Mouse (Mus musculus): ENCODE data around the gene Morn5. TPM values are rescaled to one million over a fixed set of nuclear protein-coding genes. Genes with fewer than 3 reads are reported as not detected.

The Morn5 gene
- total and polyA plus RNA-seq, 2 experiments from 2014 or later = not detected

DNA sequence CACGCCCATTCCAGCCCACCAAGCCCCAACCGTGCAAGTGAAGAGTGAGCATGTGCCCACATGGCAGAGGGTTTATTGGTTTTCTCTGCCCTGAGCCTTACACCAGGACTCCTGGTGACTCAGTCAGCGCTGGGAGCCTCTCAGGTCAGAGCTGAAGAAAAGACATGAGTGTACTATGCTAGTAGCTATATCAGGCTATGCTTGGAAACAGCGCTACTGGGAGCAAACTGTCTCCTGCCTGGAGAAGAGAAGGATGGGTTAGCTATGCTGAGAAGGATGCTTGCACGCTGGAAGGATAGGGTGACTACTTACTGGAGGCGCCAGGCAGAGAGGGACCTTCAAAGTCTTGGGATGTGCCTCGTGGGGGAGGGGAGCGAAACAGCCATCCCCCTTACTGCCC lies 38.7 kb upstream of the Morn5 start:
- no peak overlapping the region for H3K4me3 ChIP-seq (ENCODE audit: low read depth, low read length)
- no peak for TF ChIP-seq CTCF (IDR thresholded peaks at IDR 0.05; ENCODE audit: low read depth)
- TF ChIP-seq EP300 (IDR thresholded peaks at IDR 0.05; ENCODE audit: low read depth) = no peak

DNA sequence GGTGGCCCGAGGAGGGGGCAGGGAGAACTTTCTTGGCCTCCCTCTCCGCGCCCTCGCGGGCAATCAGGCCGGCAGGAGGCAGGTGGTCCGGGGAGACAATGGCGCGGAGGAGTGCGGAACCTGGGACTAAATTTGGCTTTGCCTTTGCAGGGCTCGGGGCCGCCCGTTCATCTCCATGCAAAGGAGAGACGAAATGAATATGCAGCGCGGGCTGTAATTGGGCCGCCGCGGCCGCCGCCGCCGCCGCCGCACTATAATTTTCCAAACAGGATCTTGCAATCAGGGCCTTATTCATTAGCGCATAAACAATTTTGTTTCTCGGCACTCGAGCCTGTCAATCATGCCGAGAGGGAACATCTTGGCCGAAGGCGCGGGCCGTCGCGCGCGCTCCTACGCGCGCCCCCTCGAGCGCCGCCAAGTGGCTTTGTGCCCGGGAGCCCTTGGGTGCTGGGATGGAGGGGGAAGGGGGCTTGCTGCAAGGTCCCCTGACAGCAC lies 37.9 kb upstream of the Morn5 start:
- Histone ChIP-seq H3K9me3 (replicated peaks; ENCODE audit: control insufficient read depth, low read length) (no peaks in the 10 kb centered on the region), H3K36me3 (replicated peaks; ENCODE audit: control insufficient read depth, insufficient read depth, low read length) (no peaks in the 10 kb centered on the region), H3K4me2 (ENCODE audit: low read depth, low read length) (peak overlapping the region; percentile 75), H3K4me3 (ENCODE audit: low read depth, low read length) (peak overlapping the region; percentile 49), H3K27me3 (ENCODE audit: control insufficient read depth, insufficient read depth, low read length) (peaks cover 8% of the 10 kb centered on the region; the same call in 1 of the 2 replicates), H3K27ac (ENCODE audit: low read depth) (no peak overlapping the region), H3K4me1 (ENCODE audit: control insufficient read depth, insufficient read depth) (peaks cover 9% of the 10 kb centered on the region; the same call in 1 of the 2 replicates), H3K9ac (replicated peaks; ENCODE audit: low read depth, low read length) (peak overlapping the region; percentile 15)
- TF ChIP-seq CTCF (IDR thresholded peaks at IDR 0.05; ENCODE audit: low read depth) = peak; percentile 22
- TF ChIP-seq EP300 (IDR thresholded peaks at IDR 0.05; ENCODE audit: low read depth) = no peak
- DNase-seq (ENCODE audit: low spot score) (peak; percentile 50), ATAC-seq (ENCODE audit: insufficient read depth, low read depth) (peak; percentile 24; the same call in 1 of the 2 replicates)
- WGBS = 0% methylated on average over 44 of the region's 44 CpGs

More for the DNA sequence above, 38.7 kb upstream of the Morn5 start:
- Histone ChIP-seq H3K9me3 (replicated peaks; ENCODE audit: control insufficient read depth, low read length) (no peaks in the 10 kb centered on the region), H3K27me3 (ENCODE audit: control insufficient read depth, insufficient read depth, low read length) (peaks cover 8% of the 10 kb centered on the region; the same call in 1 of the 2 replicates), H3K4me2 (ENCODE audit: low read depth, low read length) (peak overlapping the region; percentile 75; the same call in 1 of the 2 replicates), H3K36me3 (replicated peaks; ENCODE audit: control insufficient read depth, insufficient read depth, low read length) (no peaks in the 10 kb centered on the region), H3K4me1 (ENCODE audit: control insufficient read depth, insufficient read depth) (peaks cover 9% of the 10 kb centered on the region; the same call in 1 of the 2 replicates), H3K27ac (ENCODE audit: low read depth) (no peak overlapping the region), H3K9ac (replicated peaks; ENCODE audit: low read depth, low read length) (no peak overlapping the region)
- ATAC-seq (ENCODE audit: insufficient read depth, low read depth) = no peak
- WGBS = 57% methylated on average over 8 of the region's 8 CpGs
- DNase-seq (ENCODE audit: low spot score) = no peak

DNA sequence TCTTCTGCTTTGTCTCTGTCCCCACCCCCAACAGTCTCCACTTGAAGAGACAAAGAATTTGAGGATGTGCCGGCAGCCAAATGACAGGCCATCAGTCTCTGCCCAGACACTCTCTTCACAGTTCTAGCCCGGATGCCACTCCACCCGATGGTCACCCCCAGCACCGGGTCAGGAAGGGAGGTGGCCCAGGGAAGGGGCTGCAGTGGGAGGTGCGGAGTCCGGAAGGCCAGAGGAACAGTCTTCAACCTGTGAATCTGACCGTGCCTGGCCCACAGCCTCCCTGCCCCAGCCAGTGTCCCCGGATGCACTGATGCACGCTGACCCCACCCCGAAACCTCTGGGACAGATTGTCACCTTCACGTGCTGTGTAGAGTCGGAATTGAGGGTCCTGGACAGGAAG lies 36.2 kb upstream of the Morn5 start:
- no peak overlapping the region for H3K4me2 ChIP-seq (ENCODE audit: low read depth, low read length)
- H3K27ac ChIP-seq (ENCODE audit: low read depth) = no peak overlapping the region; the same call in 1 of the 2 replicates
- 45% methylated on average over 12 of the region's 12 CpGs for WGBS
- H3K9ac ChIP-seq (replicated peaks; ENCODE audit: low read depth, low read length) = no peak overlapping the region
- no peak overlapping the region for H3K4me3 ChIP-seq (ENCODE audit: low read depth, low read length)
- no peaks in the 10 kb centered on the region for H3K36me3 ChIP-seq (replicated peaks; ENCODE audit: control insufficient read depth, insufficient read depth, low read length)
- no peak for DNase-seq (ENCODE audit: low spot score)
- H3K27me3 ChIP-seq (ENCODE audit: control insufficient read depth, insufficient read depth, low read length) = peaks cover 8% of the 10 kb centered on the region; the same call in 1 of the 2 replicates
- no peaks in the 10 kb centered on the region for H3K9me3 ChIP-seq (replicated peaks; ENCODE audit: control insufficient read depth, low read length)
- no peak for TF ChIP-seq CTCF (IDR thresholded peaks at IDR 0.05; ENCODE audit: low read depth)
- peak; percentile 55; the same call in 1 of the 2 replicates for TF ChIP-seq EP300 (IDR thresholded peaks at IDR 0.05; ENCODE audit: low read depth)
- ATAC-seq (ENCODE audit: insufficient read depth, low read depth) = peak; percentile 37; the same call in 1 of the 2 replicates
- H3K4me1 ChIP-seq (ENCODE audit: control insufficient read depth, insufficient read depth) = peaks cover 9% of the 10 kb centered on the region; the same call in 1 of the 2 replicates

DNA sequence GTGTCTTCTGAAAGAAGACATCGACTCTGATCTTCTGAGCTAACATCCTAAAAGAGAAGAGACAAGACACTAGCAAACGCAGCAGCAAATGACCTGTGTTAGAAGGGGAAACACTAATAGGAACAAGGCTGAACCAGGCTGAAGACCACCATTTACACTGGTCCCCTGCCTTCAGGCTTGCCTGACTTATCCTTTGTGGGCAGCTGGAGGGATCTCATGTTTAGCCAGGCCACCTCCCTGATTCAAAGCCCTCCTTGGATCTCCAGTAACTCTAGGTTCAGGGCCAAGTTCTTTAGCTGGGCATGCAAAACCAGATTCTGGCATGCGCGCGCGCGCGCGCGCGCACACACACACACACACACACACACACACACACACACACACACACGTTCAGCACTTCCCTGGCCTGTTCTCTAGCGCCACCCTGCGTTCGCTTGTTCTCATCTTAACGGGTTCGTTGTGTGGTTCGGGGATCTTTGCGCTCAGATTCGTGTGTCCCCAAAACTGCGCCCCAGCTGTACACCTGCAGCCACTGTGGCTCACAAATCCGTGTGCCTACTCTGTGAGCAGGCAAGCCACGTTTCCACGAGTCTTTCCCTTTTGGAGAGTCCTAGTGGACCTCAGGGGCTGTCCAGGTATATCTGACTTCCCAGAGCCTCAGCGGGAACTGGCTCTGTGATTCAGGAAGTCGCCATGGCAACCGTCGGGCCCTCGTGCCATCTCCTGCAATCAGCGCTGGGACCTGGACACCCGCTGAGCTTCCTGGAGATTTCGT lies 27.7 kb upstream of the Morn5 start:
- Histone ChIP-seq H3K27ac (ENCODE audit: low read depth) (no peak overlapping the region), H3K4me2 (ENCODE audit: low read depth, low read length) (peak overlapping the region; percentile 53), H3K9me3 (replicated peaks; ENCODE audit: control insufficient read depth, low read length) (no peaks in the 10 kb centered on the region), H3K4me1 (ENCODE audit: control insufficient read depth, insufficient read depth) (0 out of 2 replicates have a peak, but pooled peaks cover 3% of the 10 kb centered on the region), H3K4me3 (ENCODE audit: low read depth, low read length) (peak overlapping the region; percentile 24; the same call in 1 of the 2 replicates), H3K36me3 (replicated peaks; ENCODE audit: control insufficient read depth, insufficient read depth, low read length) (no peaks in the 10 kb centered on the region), H3K27me3 (ENCODE audit: control insufficient read depth, insufficient read depth, low read length) (no peaks in the 10 kb centered on the region), H3K9ac (replicated peaks; ENCODE audit: low read depth, low read length) (no peak overlapping the region)
- WGBS = 15% methylated on average over 32 of the region's 32 CpGs
- DNase-seq (ENCODE audit: low spot score) = peak; percentile 60
- peak; percentile 57 for ATAC-seq (ENCODE audit: insufficient read depth, low read depth)
- TF ChIP-seq CTCF (IDR thresholded peaks at IDR 0.05; ENCODE audit: low read depth) = peak; percentile 83
- TF ChIP-seq EP300 (IDR thresholded peaks at IDR 0.05; ENCODE audit: low read depth) = no peak

DNA sequence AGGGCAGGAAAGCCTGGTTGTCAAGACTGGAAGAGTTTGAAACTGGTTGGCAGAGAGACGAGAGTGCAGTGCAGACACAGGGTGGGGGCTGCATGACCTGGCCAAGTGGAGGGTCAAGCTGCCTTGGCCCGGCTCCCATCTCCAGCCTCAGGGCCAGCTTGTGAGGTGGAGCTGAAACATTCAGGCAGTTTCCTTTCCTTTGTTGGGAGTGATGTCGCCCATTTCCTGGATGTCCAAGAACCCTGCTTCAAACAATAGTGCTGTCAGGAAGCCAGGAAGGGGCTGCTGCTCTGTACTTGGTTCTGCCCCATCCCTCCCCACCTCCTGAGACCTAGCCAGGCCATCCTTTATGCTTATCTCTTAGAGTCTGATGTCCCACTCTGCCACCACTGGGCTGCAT lies 26.0 kb upstream of the Morn5 start:
- Histone ChIP-seq H3K9me3 (replicated peaks; ENCODE audit: control insufficient read depth, low read length) (no peaks in the 10 kb centered on the region), H3K4me1 (ENCODE audit: control insufficient read depth, insufficient read depth) (0 out of 2 replicates have a peak, but pooled peaks cover 3% of the 10 kb centered on the region), H3K27ac (ENCODE audit: low read depth) (no peak overlapping the region), H3K9ac (replicated peaks; ENCODE audit: low read depth, low read length) (no peak overlapping the region), H3K4me2 (ENCODE audit: low read depth, low read length) (no peak overlapping the region), H3K27me3 (ENCODE audit: control insufficient read depth, insufficient read depth, low read length) (no peaks in the 10 kb centered on the region), H3K36me3 (replicated peaks; ENCODE audit: control insufficient read depth, insufficient read depth, low read length) (no peaks in the 10 kb centered on the region), H3K4me3 (ENCODE audit: low read depth, low read length) (no peak overlapping the region)
- 49% methylated on average over 3 of the region's 3 CpGs for WGBS
- TF ChIP-seq EP300 (IDR thresholded peaks at IDR 0.05; ENCODE audit: low read depth) (0 out of 2 replicates have a peak, but pooled peaks have one; percentile 74), CTCF (IDR thresholded peaks at IDR 0.05; ENCODE audit: low read depth) (no peak)
- DNase-seq (ENCODE audit: low spot score) (no peak), ATAC-seq (ENCODE audit: insufficient read depth, low read depth) (peak; percentile 55; the same call in 1 of the 2 replicates)
